23 mouse cellular contexts compared by ENCODE assay signal in genomic region chr12:110239358-110239757, GRCm38 (mm10). TPM values are rescaled to one million over a fixed set of nuclear protein-coding genes. Genes with fewer than 3 reads are reported as not detected.
"Had no signal": no experiment of that assay in that cellular context is flagged by ENCODE, and none has a peak within 500 bp of the region (broad histone marks: within the 10 kb centered on the region; RNA-seq: fewer than 3 reads in every experiment).

No protein-coding gene starts in this region.

- H3K4me1 ChIP-seq: liver, embryonic 13.5 days; midbrain, embryonic 12.5 days; midbrain, embryonic 15.5 days; neural tube, embryonic 13.5 days; stomach, embryonic 15.5 days had no signal

- ATAC-seq: intestine, postnatal 0 days; midbrain, embryonic 15.5 days had no signal

- H3K36me3 ChIP-seq: liver, embryonic 13.5 days; midbrain, embryonic 12.5 days; midbrain, embryonic 15.5 days; neural tube, embryonic 13.5 days; stomach, embryonic 15.5 days had no signal

- H3K9me3 ChIP-seq: liver, embryonic 13.5 days; midbrain, embryonic 12.5 days; midbrain, embryonic 15.5 days; neural tube, embryonic 13.5 days; stomach, embryonic 15.5 days had no signal

- H3K9ac ChIP-seq: liver, embryonic 13.5 days; midbrain, embryonic 12.5 days; midbrain, embryonic 15.5 days; neural tube, embryonic 13.5 days; stomach, embryonic 15.5 days had no signal

- H3K27ac ChIP-seq: kidney, postnatal 0 days; layer of hippocampus, adult 2 months; liver, embryonic 13.5 days; midbrain, embryonic 12.5 days; midbrain, embryonic 15.5 days; neural tube, embryonic 13.5 days; stomach, embryonic 15.5 days had no signal

- DNase-seq: kidney, adult 2 months; kidney, postnatal 25 days; layer of hippocampus, adult 9-11 months; liver, embryonic 13.5 days; lung, adult 2 months; lung, postnatal 14 days; lung, postnatal 4 days; right cerebral cortex, postnatal 4 days; spleen, adult 18-20 months; thymus, postnatal 25 days had no signal

- H3K4me2 ChIP-seq: liver, embryonic 13.5 days; midbrain, embryonic 12.5 days; midbrain, embryonic 15.5 days; neural tube, embryonic 13.5 days; stomach, embryonic 15.5 days had no signal

- H3K4me3 ChIP-seq: layer of hippocampus, adult 2 months; liver, embryonic 13.5 days; midbrain, embryonic 12.5 days; midbrain, embryonic 15.5 days; myocyte; neural tube, embryonic 13.5 days; stomach, embryonic 15.5 days had no signal

- H3K27me3 ChIP-seq: liver, embryonic 13.5 days; midbrain, embryonic 12.5 days; midbrain, embryonic 15.5 days; neural tube, embryonic 13.5 days had no signal

RNA-seq across cellular contexts. Expression of gene Dio3, which starts 39.5 kb away (rescaled TPM):
- total RNA-seq: megakaryocyte progenitor cell, adult 5-6 weeks; megakaryocyte-erythroid progenitor cell, adult 5-6 weeks; monocyte, adult 5-6 weeks; neutrophil, adult 5-6 weeks had no signal
- polyA plus RNA-seq: myocyte; thymus, postnatal 0 days had no signal
